Mouse (Mus musculus) cerebellum, adult 9-10 months (tissue): ENCODE results near the gene Bex3.

ENCODE experiments used
- DNase-seq: peaks from one replicate; pipeline ENCODE4 v3.0.0; 2022

Bex3 gene

GRCm38 (mm10) chrX:136313792-136314564 is 43.9 kb downstream of the Bex3 start:
- no peak for DNase-seq

GRCm38 (mm10) chrX:136319953-136320352 is 49.9 kb downstream of the Bex3 start:
- DNase-seq = no peak
